Mouse (Mus musculus): ENCODE results near the gene Tuba1c. TPM values are rescaled to one million over a fixed set of nuclear protein-coding genes. Genes with fewer than 3 reads are reported as not detected.
"Not testable (repeated sequence)": the region's sequence is repeated elsewhere in the genome, so short reads cannot be mapped to it uniquely, and the experiment has no call there.

Gene Tuba1c
- total RNA-seq, 2 experiments from 2014 or later, result 62.5 to 77.9 TPM

- DNase-seq (ENCODE audit: extremely low spot score in 1 of 2, low spot score in 1 of 2), result no peak
Measured at GRCm38 (mm10) chr15:99027116-99027515, 2.6 kb upstream of the Tuba1c start.

- DNase-seq (ENCODE audit: extremely low spot score in 1 of 2, low spot score in 1 of 2), result no peak
Measured at GRCm38 (mm10) chr15:99028874-99029458, 725 bp upstream of the Tuba1c start.

GRCm38 (mm10) chr15:99030585-99031387 lies 1.1 kb downstream of the Tuba1c start:
- DNase-seq (ENCODE audit: extremely low spot score in 1 of 2, low spot score in 1 of 2), result no peak

GRCm38 (mm10) chr15:99031388-99031675 lies 1.6 kb downstream of the Tuba1c start:
- no peak for DNase-seq (ENCODE audit: extremely low spot score in 1 of 2, low spot score in 1 of 2)

GRCm38 (mm10) chr15:99032041-99032725 lies 2.5 kb downstream of the Tuba1c start:
- DNase-seq (ENCODE audit: extremely low spot score in 1 of 2, low spot score in 1 of 2), result no peak

GRCm38 (mm10) chr15:99032726-99033250 lies 3.1 kb downstream of the Tuba1c start:
- no peak for DNase-seq (ENCODE audit: extremely low spot score in 1 of 2, low spot score in 1 of 2)

GRCm38 (mm10) chr15:99033498-99034270 lies 4.0 kb downstream of the Tuba1c start:
- DNase-seq (ENCODE audit: extremely low spot score in 1 of 2, low spot score in 1 of 2), result no peak

- no peak for DNase-seq (ENCODE audit: extremely low spot score in 1 of 2, low spot score in 1 of 2)
Measured at GRCm38 (mm10) chr15:99035431-99035830, 5.7 kb downstream of the Tuba1c start.

GRCm38 (mm10) chr15:99036249-99036905 lies 6.7 kb downstream of the Tuba1c start:
- DNase-seq (ENCODE audit: extremely low spot score in 1 of 2, low spot score in 1 of 2), result no peak

GRCm38 (mm10) chr15:99038025-99038424 lies 8.3 kb downstream of the Tuba1c start:
- DNase-seq (ENCODE audit: extremely low spot score in 1 of 2, low spot score in 1 of 2), result no peak

GRCm38 (mm10) chr15:99038797-99039196 lies 9.1 kb downstream of the Tuba1c start:
- DNase-seq (ENCODE audit: extremely low spot score in 1 of 2, low spot score in 1 of 2), result no peak

- no peak for DNase-seq (ENCODE audit: extremely low spot score in 1 of 2, low spot score in 1 of 2)
Measured at GRCm38 (mm10) chr15:99039306-99039705, 9.6 kb downstream of the Tuba1c start.

GRCm38 (mm10) chr15:99039996-99040919 lies 10.6 kb downstream of the Tuba1c start:
- no peak for DNase-seq (ENCODE audit: extremely low spot score in 1 of 2, low spot score in 1 of 2)

- no peak for DNase-seq (ENCODE audit: extremely low spot score in 1 of 2, low spot score in 1 of 2)
Measured at GRCm38 (mm10) chr15:99040920-99041856, 11.5 kb downstream of the Tuba1c start.

- DNase-seq (ENCODE audit: extremely low spot score in 1 of 2, low spot score in 1 of 2), result no peak
Measured at GRCm38 (mm10) chr15:99042334-99042733, 12.6 kb downstream of the Tuba1c start.

- DNase-seq (ENCODE audit: extremely low spot score in 1 of 2, low spot score in 1 of 2), result no peak
Measured at GRCm38 (mm10) chr15:99044854-99045253, 15.2 kb downstream of the Tuba1c start.

GRCm38 (mm10) chr15:99045734-99046133 lies 16.0 kb downstream of the Tuba1c start:
- not testable (repeated sequence) for DNase-seq (ENCODE audit: extremely low spot score in 1 of 2, low spot score in 1 of 2)
